Mouse (Mus musculus) myocyte (in vitro differentiated cells): Measurements from ENCODE around the gene Kmt2e. TPM values are rescaled to one million over a fixed set of nuclear protein-coding genes. Genes with fewer than 3 reads are reported as not detected.

ENCODE experiments used
- H3K27me3 ChIP-seq: one replicate; pipeline ENCODE4 v1.6.1; 2011; ENCODE audit not compliant: control insufficient read depth, insufficient read depth, insufficient read length
- H3K36me3 ChIP-seq: one replicate; pipeline ENCODE4 v1.6.1; 2011; ENCODE audit not compliant: control insufficient read depth, insufficient read depth
- H3K4me2 ChIP-seq: one replicate; pipeline ENCODE4 v1.6.1; 2011; ENCODE audit warnings: low read depth, control low read depth
- H3K4me3 ChIP-seq: one replicate; pipeline ENCODE4 v1.5.1; 2011; ENCODE audit warnings: mild to moderate bottlenecking, control low read depth, moderate library complexity
- H3K79me2 ChIP-seq: one replicate; pipeline ENCODE4 v1.6.1; 2011; ENCODE audit not compliant: control insufficient read depth, insufficient read depth
- H3ac ChIP-seq: one replicate; pipeline ENCODE4 v1.6.1; 2011; ENCODE audit not compliant: control insufficient read depth, insufficient read length
- CEBPB ChIP-seq: IDR thresholded peaks from 2 replicates; pipeline ENCODE4 v1.6.1; 2011; ENCODE audit warnings: mild to moderate bottlenecking, moderate library complexity; ENCODE audit not compliant: poor library complexity, insufficient read depth, severe bottlenecking
- E2F4 ChIP-seq: IDR thresholded peaks from one replicate; pipeline ENCODE4 v1.6.1; 2011; ENCODE audit warnings: mild to moderate bottlenecking, control low read depth, moderate library complexity; ENCODE audit not compliant: insufficient read depth
- MAX ChIP-seq: IDR thresholded peaks from one replicate; pipeline ENCODE4 v1.6.1; 2011; ENCODE audit warnings: low read depth, mild to moderate bottlenecking, control low read depth
- MYOD1 ChIP-seq, 3 experiments: IDR thresholded peaks; one replicate each; pipeline ENCODE4 v1.6.1; 2011; ENCODE audit warnings: control low read depth in 2 of 3, low read depth in 2 of 3, mild to moderate bottlenecking in 2 of 3, moderate library complexity in 1 of 3; ENCODE audit not compliant: insufficient read length in 2 of 3, control insufficient read depth in 1 of 3
- MYOG ChIP-seq, 3 experiments: IDR thresholded peaks; one replicate each; pipeline ENCODE4 v1.6.1; 2011; ENCODE audit warnings: control low read depth in 2 of 3, low read depth in 2 of 3, mild to moderate bottlenecking in 2 of 3; ENCODE audit not compliant: insufficient read length in 2 of 3, control insufficient read depth in 1 of 3, insufficient read depth in 1 of 3
- POLR2A ChIP-seq: IDR thresholded peaks from one replicate; pipeline ENCODE4 v1.6.1; 2011; ENCODE audit warnings: low read depth, mild to moderate bottlenecking, control low read depth, moderate library complexity; ENCODE audit not compliant: insufficient read length
- POLR2AphosphoS2 ChIP-seq: IDR thresholded peaks from one replicate; pipeline ENCODE4 v1.6.1; 2011; ENCODE audit warnings: low read depth, control low read depth; ENCODE audit not compliant: insufficient read length
- REST ChIP-seq: IDR thresholded peaks from one replicate; pipeline ENCODE4 v1.6.1; 2011; ENCODE audit warnings: mild to moderate bottlenecking, control low read depth, moderate library complexity; ENCODE audit not compliant: insufficient read depth, insufficient read length
- SRF ChIP-seq: IDR thresholded peaks from one replicate; pipeline ENCODE4 v1.6.1; 2011; ENCODE audit warnings: low read depth; ENCODE audit not compliant: control insufficient read depth, insufficient read length
- TCF12 ChIP-seq: IDR thresholded peaks from one replicate; pipeline ENCODE4 v1.6.1; 2011; ENCODE audit warnings: mild to moderate bottlenecking, control low read depth; ENCODE audit not compliant: poor library complexity, insufficient read depth, severe bottlenecking
- TCF3 ChIP-seq: IDR thresholded peaks from one replicate; pipeline ENCODE4 v1.6.1; 2011; ENCODE audit warnings: low read depth, control low read depth; ENCODE audit not compliant: insufficient read length
- USF1 ChIP-seq: IDR thresholded peaks from one replicate; pipeline ENCODE4 v1.6.1; 2011; ENCODE audit warnings: low read depth, mild to moderate bottlenecking, control low read depth, moderate library complexity
- polyA plus RNA-seq: library from polyadenylated mRNA; unstranded; fragments of >200 nt; fragmentation: generic; extraction: Trizol; gene quantifications from one replicate; pipeline ENCODE4 v1.2.1, GENCODE M21; 2012; ENCODE audit warnings: missing spikeins

The Kmt2e gene
- polyA plus RNA-seq, 1 experiment = 9.0 TPM

GRCm38 (mm10) chr5:23489231-23489630 lies 55.0 kb downstream of the Kmt2e start:
- no peaks in the 10 kb centered on the region for H3K79me2 ChIP-seq
- H3ac ChIP-seq = no peak overlapping the region
- H3K27me3 ChIP-seq = no peaks in the 10 kb centered on the region
- no peak overlapping the region for H3K4me3 ChIP-seq
- TF ChIP-seq POLR2AphosphoS2 = no peak
- TF ChIP-seq TCF12 = no peak
- no peak for TF ChIP-seq MYOD1 (IDR thresholded peaks at IDR 0.05; ENCODE audit: control insufficient read depth in 1 of 3, insufficient read length in 2 of 3, low read depth in 2 of 3)
- no peak for TF ChIP-seq REST
- peaks cover 63% of the 10 kb centered on the region for H3K36me3 ChIP-seq
- no peak overlapping the region for H3K4me2 ChIP-seq

GRCm38 (mm10) chr5:23490797-23491196 lies 56.6 kb downstream of the Kmt2e start:
- no peak overlapping the region for H3K4me2 ChIP-seq
- no peaks in the 10 kb centered on the region for H3K79me2 ChIP-seq
- no peak overlapping the region for H3K4me3 ChIP-seq
- peaks cover 61% of the 10 kb centered on the region for H3K36me3 ChIP-seq
- no peak overlapping the region for H3ac ChIP-seq
- H3K27me3 ChIP-seq = no peaks in the 10 kb centered on the region
- TF ChIP-seq POLR2AphosphoS2 = no peak
- no peak for TF ChIP-seq SRF
- TF ChIP-seq TCF12 = no peak
- no peak for TF ChIP-seq E2F4
- TF ChIP-seq MYOG (IDR thresholded peaks at IDR 0.05; ENCODE audit: control insufficient read depth in 1 of 3, insufficient read depth in 1 of 3, insufficient read length in 2 of 3, low read depth in 2 of 3) = no peak
- TF ChIP-seq TCF3 = no peak

- no peaks in the 10 kb centered on the region for H3K27me3 ChIP-seq
- H3K79me2 ChIP-seq = no peaks in the 10 kb centered on the region
- no peak overlapping the region for H3K4me2 ChIP-seq
- H3ac ChIP-seq = no peak overlapping the region
- peaks cover 79% of the 10 kb centered on the region for H3K36me3 ChIP-seq
- TF ChIP-seq REST (no peak), POLR2AphosphoS2 (peak; percentile 18)
- no peak overlapping the region for H3K4me3 ChIP-seq
Observed at GRCm38 (mm10) chr5:23496396-23496795, 62.2 kb downstream of the Kmt2e start.

GRCm38 (mm10) chr5:23496933-23497332 lies 62.7 kb downstream of the Kmt2e start:
- Histone ChIP-seq H3K4me2 (no peak overlapping the region), H3ac (no peak overlapping the region), H3K36me3 (peaks cover 81% of the 10 kb centered on the region), H3K79me2 (no peaks in the 10 kb centered on the region), H3K27me3 (no peaks in the 10 kb centered on the region), H3K4me3 (no peak overlapping the region)
- TF ChIP-seq CEBPB (no peak), POLR2AphosphoS2 (no peak), TCF3 (no peak), POLR2A (no peak), MAX (no peak), USF1 (no peak), MYOG (IDR thresholded peaks at IDR 0.05; ENCODE audit: control insufficient read depth in 1 of 3, insufficient read depth in 1 of 3, insufficient read length in 2 of 3, low read depth in 2 of 3) (no peak), TCF12 (no peak), SRF (no peak)

GRCm38 (mm10) chr5:23497920-23498319 lies 63.7 kb downstream of the Kmt2e start:
- Histone ChIP-seq H3K4me3 (no peak overlapping the region), H3K79me2 (no peaks in the 10 kb centered on the region), H3K36me3 (peaks cover 80% of the 10 kb centered on the region), H3K4me2 (no peak overlapping the region), H3ac (no peak overlapping the region), H3K27me3 (no peaks in the 10 kb centered on the region)
- TF ChIP-seq REST = no peak
- no peak for TF ChIP-seq USF1
- no peak for TF ChIP-seq MAX
- TF ChIP-seq CEBPB = no peak

GRCm38 (mm10) chr5:23499257-23499656 lies 65.0 kb downstream of the Kmt2e start:
- TF ChIP-seq REST (no peak), MYOD1 (IDR thresholded peaks at IDR 0.05; ENCODE audit: control insufficient read depth in 1 of 3, insufficient read length in 2 of 3, low read depth in 2 of 3) (no peak), POLR2A (no peak), CEBPB (no peak), MYOG (IDR thresholded peaks at IDR 0.05; ENCODE audit: control insufficient read depth in 1 of 3, insufficient read depth in 1 of 3, insufficient read length in 2 of 3, low read depth in 2 of 3) (no peak), POLR2AphosphoS2 (no peak), TCF3 (no peak), E2F4 (no peak), MAX (no peak), TCF12 (no peak), SRF (no peak), USF1 (no peak)
- no peak overlapping the region for H3K4me3 ChIP-seq
- H3ac ChIP-seq = no peak overlapping the region
- no peak overlapping the region for H3K4me2 ChIP-seq
- H3K36me3 ChIP-seq = peaks cover 83% of the 10 kb centered on the region
- H3K27me3 ChIP-seq = no peaks in the 10 kb centered on the region
- H3K79me2 ChIP-seq = no peaks in the 10 kb centered on the region
